In the genomic region with DNA sequence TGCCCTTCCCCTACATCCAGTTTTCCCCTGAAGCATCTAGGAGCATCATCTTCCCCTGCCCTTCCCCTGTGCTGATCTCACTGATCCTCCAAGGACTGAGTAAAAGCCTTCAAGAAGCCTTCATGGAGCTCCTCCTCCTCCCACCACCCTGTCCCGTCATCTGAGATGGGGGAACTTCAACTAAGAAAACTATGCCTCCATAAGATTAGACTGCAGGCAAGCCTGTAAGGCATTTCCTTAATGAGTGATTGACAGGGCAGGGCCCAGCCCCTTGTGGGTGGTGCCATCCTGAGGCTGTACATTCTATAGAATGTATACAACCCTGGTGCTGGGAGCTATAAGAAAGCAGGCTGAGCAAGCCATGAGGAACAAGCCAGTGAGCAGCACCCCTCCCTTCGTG, we compare ENCODE assay signal across 26 mouse cellular contexts. TPM values are rescaled to one million over a fixed set of nuclear protein-coding genes. Genes with fewer than 3 reads are reported as not detected.
"Had no signal": no experiment of that assay in that cellular context is flagged by ENCODE, and none has a peak within 500 bp of the region (broad histone marks: within the 10 kb centered on the region; RNA-seq: fewer than 3 reads in every experiment).

No protein-coding gene starts in this region.

- H3K4me2 ChIP-seq: liver, embryonic 11.5 days; liver, embryonic 15.5 days; lung, embryonic 15.5 days; midbrain, embryonic 13.5 days had no signal

- ATAC-seq: midbrain, embryonic 13.5 days had no signal

- H3K9ac ChIP-seq: liver, embryonic 15.5 days; lung, embryonic 15.5 days; midbrain, embryonic 13.5 days had no signal

- H3K4me3 ChIP-seq: layer of hippocampus, adult 2 months; left cerebral cortex, adult 2 months; liver, embryonic 15.5 days; lung, embryonic 15.5 days; midbrain, embryonic 10.5 days; midbrain, embryonic 13.5 days had no signal

- H3K9me3 ChIP-seq: liver, embryonic 15.5 days; lung, embryonic 15.5 days; midbrain, embryonic 10.5 days; midbrain, embryonic 13.5 days had no signal

- H3K27ac ChIP-seq: kidney, postnatal 0 days; layer of hippocampus, adult 2 months; left cerebral cortex, adult 2 months; liver, embryonic 15.5 days; lung, embryonic 15.5 days; midbrain, embryonic 10.5 days; midbrain, embryonic 13.5 days had no signal

- H3K36me3 ChIP-seq: liver, embryonic 15.5 days; lung, embryonic 15.5 days; midbrain, embryonic 10.5 days; midbrain, embryonic 13.5 days had no signal

- DNase-seq: layer of hippocampus, postnatal 36 days; lung, adult 18-20 months; lung, postnatal 10 days; lung, postnatal 4 days; thymus, adult 18-20 months; thymus, postnatal 36 days had no signal

RNA-seq across cellular contexts. Expression of gene Gm17349, which starts 46.9 kb away (rescaled TPM):
- total RNA-seq: megakaryocyte, adult 5-6 weeks; midbrain, postnatal 0 days had no signal
- polyA plus RNA-seq: kidney, embryonic 14.5 days; kidney, postnatal 0 days; large intestine, adult 2 months; limb, embryonic 11.5 days; liver, embryonic 11.5 days; liver, embryonic 15.5 days; lung, embryonic 15.5 days; midbrain, embryonic 10.5 days; midbrain, embryonic 13.5 days; midbrain, postnatal 0 days; neural tube, embryonic 11.5 days; neural tube, embryonic 14.5 days; stomach, embryonic 16.5 days; testis, adult 2 months had no signal

RNA-seq across cellular contexts. Expression of gene Aqp6, which starts 57.2 kb away (rescaled TPM):
- total RNA-seq: layer of hippocampus, postnatal 10 days; megakaryocyte, adult 5-6 weeks had no signal
- polyA plus RNA-seq: kidney, embryonic 14.5 days; large intestine, adult 2 months; limb, embryonic 11.5 days; liver, embryonic 11.5 days; liver, embryonic 15.5 days; lung, embryonic 15.5 days; midbrain, embryonic 10.5 days; small intestine, adult 2 months; spleen, adult 2 months; stomach, embryonic 16.5 days; testis, adult 2 months had no signal
